17 mouse cellular contexts compared by ENCODE assay signal in genomic region chr14:79880065-79880755, GRCm38 (mm10).
A peak's percentile ranks its signal among the peaks of the same experiment; 100 is the strongest.
DNase-seq lines count a peak whose midpoint lies in the region; ATAC-seq and TF ChIP-seq lines count a peak whose summit lies in the region.
"Had no signal": no experiment of that assay in that cellular context is flagged by ENCODE, and none has a peak within 500 bp of the region (broad histone marks: within the 10 kb centered on the region; RNA-seq: fewer than 3 reads in every experiment).

No protein-coding gene starts in this region.

- TF ChIP-seq CTCF in midbrain, postnatal 0 days (IDR thresholded peaks at IDR 0.05) = no peak

- no peak for ATAC-seq in midbrain, embryonic 11.5 days (ENCODE audit: low FRiP score)
- no peak for ATAC-seq in midbrain, postnatal 0 days (ENCODE audit: low FRiP score)
- ATAC-seq in forebrain, embryonic 13.5 days = peak; percentile 73
- peak; percentile 36; the same call in 1 of the 2 replicates for ATAC-seq in hindbrain, embryonic 15.5 days (ENCODE audit: low FRiP score, low read depth)
- ATAC-seq in neural tube, embryonic 14.5 days (ENCODE audit: low read depth) = peak; percentile 39; the same call in 1 of the 2 replicates
- ATAC-seq: intestine, embryonic 16.5 days had no signal

- peaks cover 33% of the 10 kb centered on the region for H3K4me1 ChIP-seq in midbrain, embryonic 11.5 days (ENCODE audit: control insufficient read depth, insufficient read depth, low read length)
- H3K4me1 ChIP-seq in midbrain, postnatal 0 days (ENCODE audit: insufficient read depth, low read length) = no peaks in the 10 kb centered on the region
- H3K4me1 ChIP-seq in forebrain, embryonic 13.5 days = peaks cover 44% of the 10 kb centered on the region
- H3K4me1 ChIP-seq in hindbrain, embryonic 15.5 days (replicated peaks) = peaks cover 51% of the 10 kb centered on the region
- H3K4me1 ChIP-seq in neural tube, embryonic 14.5 days (ENCODE audit: control insufficient read depth, insufficient read depth, low read length) = peaks cover 31% of the 10 kb centered on the region; the same call in 1 of the 2 replicates
- H3K4me1 ChIP-seq: heart, embryonic 13.5 days had no signal

- H3K9me3 ChIP-seq in midbrain, embryonic 11.5 days (ENCODE audit: control insufficient read depth, low read length) = no peaks in the 10 kb centered on the region
- H3K9me3 ChIP-seq in midbrain, postnatal 0 days (ENCODE audit: low read length) = no peaks in the 10 kb centered on the region
- H3K9me3 ChIP-seq in forebrain, embryonic 13.5 days (replicated peaks) = no peaks in the 10 kb centered on the region
- H3K9me3 ChIP-seq in hindbrain, embryonic 15.5 days = no peaks in the 10 kb centered on the region
- H3K9me3 ChIP-seq in neural tube, embryonic 14.5 days (ENCODE audit: control insufficient read depth, low read length) = no peaks in the 10 kb centered on the region
- H3K9me3 ChIP-seq: heart, embryonic 13.5 days had no signal

- no peak overlapping the region for H3K4me3 ChIP-seq in midbrain, embryonic 11.5 days (ENCODE audit: low read depth, low read length)
- no peak overlapping the region for H3K4me3 ChIP-seq in midbrain, postnatal 0 days (ENCODE audit: low read depth, low read length)
- no peak overlapping the region for H3K4me3 ChIP-seq in forebrain, embryonic 13.5 days
- H3K4me3 ChIP-seq in hindbrain, embryonic 15.5 days = no peak overlapping the region
- no peak overlapping the region for H3K4me3 ChIP-seq in neural tube, embryonic 14.5 days (ENCODE audit: low read depth, low read length)
- H3K4me3 ChIP-seq: erythroblast, embryonic 14.5 days; heart, embryonic 13.5 days; layer of hippocampus, adult 2 months had no signal

- 60% methylated on average over 5 of the region's 5 CpGs for WGBS in midbrain, embryonic 11.5 days
- 43% methylated on average over 5 of the region's 5 CpGs for WGBS in midbrain, postnatal 0 days
- WGBS in forebrain, embryonic 13.5 days = 9% methylated on average over 5 of the region's 5 CpGs
- WGBS in hindbrain, embryonic 15.5 days = 25% methylated on average over 5 of the region's 5 CpGs
- 12% methylated on average over 5 of the region's 5 CpGs for WGBS in neural tube, embryonic 14.5 days

- no peaks in the 10 kb centered on the region for H3K36me3 ChIP-seq in midbrain, embryonic 11.5 days (ENCODE audit: control insufficient read depth, insufficient read depth, low read length)
- H3K36me3 ChIP-seq in midbrain, postnatal 0 days (ENCODE audit: insufficient read depth, low read length) = no peaks in the 10 kb centered on the region
- H3K36me3 ChIP-seq in forebrain, embryonic 13.5 days (ENCODE audit: poor library complexity, severe bottlenecking) = no peaks in the 10 kb centered on the region
- H3K36me3 ChIP-seq in hindbrain, embryonic 15.5 days = no peaks in the 10 kb centered on the region
- no peaks in the 10 kb centered on the region for H3K36me3 ChIP-seq in neural tube, embryonic 14.5 days (ENCODE audit: control insufficient read depth, insufficient read depth, low read length)
- H3K36me3 ChIP-seq: heart, embryonic 13.5 days had no signal

- no peak overlapping the region for H3K27ac ChIP-seq in midbrain, embryonic 11.5 days (ENCODE audit: low read depth, low read length)
- no peak overlapping the region for H3K27ac ChIP-seq in midbrain, postnatal 0 days (ENCODE audit: low read depth, low read length)
- H3K27ac ChIP-seq in forebrain, embryonic 13.5 days = peak overlapping the region; percentile 73
- peak overlapping the region; percentile 55; the same call in 1 of the 2 replicates for H3K27ac ChIP-seq in hindbrain, embryonic 15.5 days (replicated peaks)
- H3K27ac ChIP-seq in neural tube, embryonic 14.5 days (ENCODE audit: low read depth, low read length) = no peak overlapping the region
- H3K27ac ChIP-seq: heart, embryonic 13.5 days; layer of hippocampus, adult 2 months had no signal

- H3K9ac ChIP-seq in midbrain, embryonic 11.5 days (ENCODE audit: low read length) = no peak overlapping the region
- H3K9ac ChIP-seq in midbrain, postnatal 0 days (replicated peaks; ENCODE audit: low read length, poor library complexity, severe bottlenecking) = no peak overlapping the region
- H3K9ac ChIP-seq in forebrain, embryonic 13.5 days = no peak overlapping the region
- H3K9ac ChIP-seq in hindbrain, embryonic 15.5 days = no peak overlapping the region
- H3K9ac ChIP-seq in neural tube, embryonic 14.5 days (replicated peaks; ENCODE audit: low read depth, low read length) = no peak overlapping the region
- H3K9ac ChIP-seq: heart, embryonic 13.5 days had no signal

- peak; percentile 79 for DNase-seq in midbrain, embryonic 11.5 days (ENCODE audit: low spot score, missing footprints)
- DNase-seq in midbrain, postnatal 0 days (ENCODE audit: low spot score) = no peak
- DNase-seq in thymus, postnatal 36 days = no peak
- no peak for DNase-seq in MN1 (ENCODE audit: low spot score)
- DNase-seq: adrenal gland, postnatal 36 days; cerebellum, postnatal 10 days; gastrocnemius, postnatal 25 days; heart, postnatal 36 days; kidney, postnatal 10 days; lung, adult 18-20 months had no signal

- peaks cover 13% of the 10 kb centered on the region for H3K27me3 ChIP-seq in midbrain, embryonic 11.5 days (ENCODE audit: control insufficient read depth, insufficient read depth, low read length)
- H3K27me3 ChIP-seq in midbrain, postnatal 0 days (ENCODE audit: insufficient read depth, low read length) = no peaks in the 10 kb centered on the region
- peaks cover 24% of the 10 kb centered on the region; the same call in 1 of the 2 replicates for H3K27me3 ChIP-seq in forebrain, embryonic 13.5 days
- H3K27me3 ChIP-seq in hindbrain, embryonic 15.5 days = peaks cover 3% of the 10 kb centered on the region; the same call in 1 of the 2 replicates
- 0 out of 2 replicates have a peak, but pooled peaks cover 2% of the 10 kb centered on the region for H3K27me3 ChIP-seq in neural tube, embryonic 14.5 days (ENCODE audit: control insufficient read depth, insufficient read depth, low read length)
- H3K27me3 ChIP-seq: heart, embryonic 13.5 days had no signal

- H3K4me2 ChIP-seq in midbrain, embryonic 11.5 days = no peak overlapping the region
- no peak overlapping the region for H3K4me2 ChIP-seq in midbrain, postnatal 0 days (ENCODE audit: low read depth, low read length, poor library complexity, severe bottlenecking)
- peak overlapping the region; percentile 33 for H3K4me2 ChIP-seq in forebrain, embryonic 13.5 days
- no peak overlapping the region for H3K4me2 ChIP-seq in hindbrain, embryonic 15.5 days
- H3K4me2 ChIP-seq in neural tube, embryonic 14.5 days (ENCODE audit: low read depth, low read length) = no peak overlapping the region
- H3K4me2 ChIP-seq: heart, embryonic 13.5 days had no signal

Comparison
In these comparisons a context has a peak if more than half of its experiments do, and no peak if none do; other contexts are left out.
1. ATAC-seq: peak in forebrain, embryonic 13.5 days (single experiment), hindbrain, embryonic 15.5 days (single experiment) and neural tube, embryonic 14.5 days (single experiment); none in midbrain, embryonic 11.5 days (single experiment) and midbrain, postnatal 0 days (single experiment).
2. H3K27ac ChIP-seq: peak in forebrain, embryonic 13.5 days (single experiment) and hindbrain, embryonic 15.5 days (single experiment); none in midbrain, embryonic 11.5 days (single experiment), midbrain, postnatal 0 days (single experiment) and neural tube, embryonic 14.5 days (single experiment).